Mouse (Mus musculus): ENCODE measurements at regions not wholly inside any gene's neighbourhood (a gene's known extent, or its start where the extent isn't known, plus 50 kb on each side); places are given as distances from the start of the nearest gene placed in this dataset.

- Histone ChIP-seq H3K4me1 (ENCODE audit: control insufficient read depth, insufficient read depth, low read length) (peaks cover 1% of the 10 kb centered on the region; the same call in 1 of the 2 replicates), H3K27ac (ENCODE audit: insufficient read depth, low read length) (no peak overlapping the region), H3K4me3 (ENCODE audit: insufficient read depth, low read length) (no peak overlapping the region)
- TF ChIP-seq CTCF (IDR thresholded peaks at IDR 0.05; ENCODE audit: extremely low read depth, insufficient read depth, low read length) (no peak), POLR2A (IDR thresholded peaks at IDR 0.05; ENCODE audit: extremely low read depth, insufficient read depth, low read length) (no peak)
Observed at GRCm38 (mm10) chr5:43103728-43104127, 129.2 kb upstream of the Cpeb2 start.

GRCm38 (mm10) chr5:43105528-43105927, 127.4 kb upstream of the Cpeb2 start:
- no peak for TF ChIP-seq CTCF (IDR thresholded peaks at IDR 0.05; ENCODE audit: extremely low read depth, insufficient read depth, low read length)
- TF ChIP-seq POLR2A (IDR thresholded peaks at IDR 0.05; ENCODE audit: extremely low read depth, insufficient read depth, low read length), result no peak
- Histone ChIP-seq H3K4me1 (ENCODE audit: control insufficient read depth, insufficient read depth, low read length) (peaks cover 1% of the 10 kb centered on the region; the same call in 1 of the 2 replicates), H3K27ac (ENCODE audit: insufficient read depth, low read length) (no peak overlapping the region), H3K4me3 (ENCODE audit: insufficient read depth, low read length) (no peak overlapping the region)

- TF ChIP-seq CTCF (IDR thresholded peaks at IDR 0.05; ENCODE audit: extremely low read depth, insufficient read depth, low read length) (no peak), POLR2A (IDR thresholded peaks at IDR 0.05; ENCODE audit: extremely low read depth, insufficient read depth, low read length) (no peak)
- Histone ChIP-seq H3K4me3 (ENCODE audit: insufficient read depth, low read length) (no peak overlapping the region), H3K4me1 (ENCODE audit: control insufficient read depth, insufficient read depth, low read length) (peaks cover 1% of the 10 kb centered on the region; the same call in 1 of the 2 replicates), H3K27ac (ENCODE audit: insufficient read depth, low read length) (no peak overlapping the region)
Observed at GRCm38 (mm10) chr5:43107436-43108259, 125.3 kb upstream of the Cpeb2 start.

GRCm38 (mm10) chr5:43108260-43108589, 124.7 kb upstream of the Cpeb2 start:
- no peak for TF ChIP-seq CTCF (IDR thresholded peaks at IDR 0.05; ENCODE audit: extremely low read depth, insufficient read depth, low read length)
- TF ChIP-seq POLR2A (IDR thresholded peaks at IDR 0.05; ENCODE audit: extremely low read depth, insufficient read depth, low read length), result no peak
- H3K4me3 ChIP-seq (ENCODE audit: insufficient read depth, low read length), result no peak overlapping the region
- peaks cover 1% of the 10 kb centered on the region; the same call in 1 of the 2 replicates for H3K4me1 ChIP-seq (ENCODE audit: control insufficient read depth, insufficient read depth, low read length)
- H3K27ac ChIP-seq (ENCODE audit: insufficient read depth, low read length), result no peak overlapping the region

- TF ChIP-seq CTCF (IDR thresholded peaks at IDR 0.05; ENCODE audit: extremely low read depth, insufficient read depth, low read length), result no peak
Observed at GRCm38 (mm10) chr5:43110122-43110521, 122.8 kb upstream of the Cpeb2 start.

GRCm38 (mm10) chr5:43111740-43112139, 121.2 kb upstream of the Cpeb2 start:
- Histone ChIP-seq H3K4me1 (ENCODE audit: control insufficient read depth, insufficient read depth, low read length) (peaks cover 1% of the 10 kb centered on the region; the same call in 1 of the 2 replicates), H3K27ac (ENCODE audit: insufficient read depth, low read length) (no peak overlapping the region), H3K4me3 (ENCODE audit: insufficient read depth, low read length) (no peak overlapping the region)
- TF ChIP-seq CTCF (IDR thresholded peaks at IDR 0.05; ENCODE audit: extremely low read depth, insufficient read depth, low read length), result no peak
- no peak for TF ChIP-seq POLR2A (IDR thresholded peaks at IDR 0.05; ENCODE audit: extremely low read depth, insufficient read depth, low read length)

More at GRCm38 (mm10) chr5:43110122-43110521, 122.8 kb upstream of the Cpeb2 start:
- H3K4me1 ChIP-seq (ENCODE audit: control insufficient read depth, insufficient read depth, low read length), result peaks cover 1% of the 10 kb centered on the region; the same call in 1 of the 2 replicates
- no peak overlapping the region for H3K4me3 ChIP-seq (ENCODE audit: insufficient read depth, low read length)
- no peak overlapping the region for H3K27ac ChIP-seq (ENCODE audit: insufficient read depth, low read length)

GRCm38 (mm10) chr5:43113405-43114119, 119.4 kb upstream of the Cpeb2 start:
- no peak for TF ChIP-seq POLR2A (IDR thresholded peaks at IDR 0.05; ENCODE audit: extremely low read depth, insufficient read depth, low read length)
- TF ChIP-seq CTCF (IDR thresholded peaks at IDR 0.05; ENCODE audit: extremely low read depth, insufficient read depth, low read length), result no peak
- H3K27ac ChIP-seq (ENCODE audit: insufficient read depth, low read length), result no peak overlapping the region
- no peak overlapping the region for H3K4me3 ChIP-seq (ENCODE audit: insufficient read depth, low read length)
- no peaks in the 10 kb centered on the region for H3K4me1 ChIP-seq (ENCODE audit: control insufficient read depth, insufficient read depth, low read length)

GRCm38 (mm10) chr5:43115507-43115906, 117.5 kb upstream of the Cpeb2 start:
- Histone ChIP-seq H3K4me3 (ENCODE audit: insufficient read depth, low read length) (no peak overlapping the region), H3K4me1 (ENCODE audit: control insufficient read depth, insufficient read depth, low read length) (no peaks in the 10 kb centered on the region), H3K27ac (ENCODE audit: insufficient read depth, low read length) (no peak overlapping the region)
- no peak for TF ChIP-seq CTCF (IDR thresholded peaks at IDR 0.05; ENCODE audit: extremely low read depth, insufficient read depth, low read length)
- TF ChIP-seq POLR2A (IDR thresholded peaks at IDR 0.05; ENCODE audit: extremely low read depth, insufficient read depth, low read length), result no peak

- Histone ChIP-seq H3K27ac (ENCODE audit: insufficient read depth, low read length) (no peak overlapping the region), H3K4me1 (ENCODE audit: control insufficient read depth, insufficient read depth, low read length) (no peaks in the 10 kb centered on the region), H3K4me3 (ENCODE audit: insufficient read depth, low read length) (no peak overlapping the region)
- TF ChIP-seq CTCF (IDR thresholded peaks at IDR 0.05; ENCODE audit: extremely low read depth, insufficient read depth, low read length), result no peak
Observed at GRCm38 (mm10) chr5:43116821-43117220, 116.1 kb upstream of the Cpeb2 start.

- TF ChIP-seq CTCF (IDR thresholded peaks at IDR 0.05; ENCODE audit: extremely low read depth, insufficient read depth, low read length) (no peak), POLR2A (IDR thresholded peaks at IDR 0.05; ENCODE audit: extremely low read depth, insufficient read depth, low read length) (no peak)
- no peaks in the 10 kb centered on the region for H3K4me1 ChIP-seq (ENCODE audit: control insufficient read depth, insufficient read depth, low read length)
- no peak overlapping the region for H3K27ac ChIP-seq (ENCODE audit: insufficient read depth, low read length)
- H3K4me3 ChIP-seq (ENCODE audit: insufficient read depth, low read length), result no peak overlapping the region
Observed at GRCm38 (mm10) chr5:43121065-43121464, 111.9 kb upstream of the Cpeb2 start.

Measured in cortical plate, adult 2 months (tissue).